Mouse (Mus musculus): ENCODE results near the gene Krtap5-2.
"Not testable (repeated sequence)": the region's sequence is repeated elsewhere in the genome, so short reads cannot be mapped to it uniquely, and the experiment has no call there.

Krtap5-2 gene

GRCm38 (mm10) chr7:142175905-142176304, at the start of gene Krtap5-2:
Gene Krtap5-2 (minus strand): TSS chr7:142176005.
- DNase-seq (ENCODE audit: low spot score in 2 of 2), result not testable (repeated sequence)

- DNase-seq (ENCODE audit: low spot score in 2 of 2), result no peak
Observed at GRCm38 (mm10) chr7:142224518-142224917, 48.7 kb upstream of the Krtap5-2 start.

DNA sequence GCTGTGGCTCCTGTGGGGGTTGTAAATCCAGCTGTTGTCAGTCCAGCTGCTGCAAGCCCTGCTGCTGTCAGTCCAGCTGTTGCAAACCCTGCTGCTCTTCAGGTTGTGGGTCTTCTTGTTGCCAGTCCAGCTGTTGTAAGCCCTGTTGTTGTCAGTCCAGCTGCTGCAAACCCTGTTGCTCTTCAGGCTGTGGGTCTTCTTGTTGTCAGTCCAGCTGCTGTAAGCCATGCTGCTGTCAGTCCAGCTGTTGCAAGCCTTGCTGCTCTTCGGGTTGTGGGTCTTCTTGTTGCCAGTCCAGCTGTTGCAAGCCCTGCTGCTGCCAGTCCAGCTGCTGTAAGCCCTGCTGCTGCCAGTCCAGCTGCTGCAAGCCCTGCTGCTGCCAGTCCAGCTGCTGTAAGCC, 36.3 kb upstream of the Krtap5-2 start:
- DNase-seq (ENCODE audit: low spot score in 2 of 2), result peak in 1 of 2 experiments; percentile 51

DNA sequence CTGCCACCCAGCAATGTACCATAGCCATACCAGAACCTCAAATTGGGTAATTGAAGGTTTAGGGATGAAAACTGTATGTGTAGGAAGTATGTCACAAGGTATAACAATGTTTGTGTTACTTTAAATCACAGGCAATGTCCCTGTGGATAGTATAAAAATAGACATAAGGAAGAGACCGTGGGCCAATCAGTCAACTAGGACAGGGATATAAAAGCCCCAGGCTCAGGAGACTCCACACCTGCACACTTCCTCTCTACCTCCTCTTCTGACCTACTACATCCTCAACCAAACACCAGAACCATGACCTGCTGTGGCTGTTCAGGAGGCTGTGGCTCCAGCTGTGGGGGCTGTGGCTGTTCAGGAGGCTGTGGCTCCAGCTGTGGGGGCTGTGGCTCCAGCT, 35.8 kb upstream of the Krtap5-2 start, which contains the start of gene Gm7579:
Gene Gm7579 (plus strand): TSS at position 301 of the 400 bp plus-strand sequence.
- DNase-seq (ENCODE audit: low spot score in 2 of 2), result peak in 1 of 2 experiments; percentile 19

GRCm38 (mm10) chr7:142206891-142207290, 31.1 kb upstream of the Krtap5-2 start:
- DNase-seq (ENCODE audit: low spot score in 2 of 2), result peak in 1 of 2 experiments; percentile 13

GRCm38 (mm10) chr7:142205488-142205887, 29.7 kb upstream of the Krtap5-2 start:
- peak in 1 of 2 experiments; percentile 12 for DNase-seq (ENCODE audit: low spot score in 2 of 2)

GRCm38 (mm10) chr7:142201064-142201463, 25.3 kb upstream of the Krtap5-2 start, which contains the start of gene Krtap5-3:
Gene Krtap5-3 (plus strand): TSS chr7:142201364.
- peak in 1 of 2 experiments; percentile 46 for DNase-seq (ENCODE audit: low spot score in 2 of 2)

- no peak for DNase-seq (ENCODE audit: low spot score in 2 of 2)
Observed at GRCm38 (mm10) chr7:142198748-142199147, 22.9 kb upstream of the Krtap5-2 start.

DNA sequence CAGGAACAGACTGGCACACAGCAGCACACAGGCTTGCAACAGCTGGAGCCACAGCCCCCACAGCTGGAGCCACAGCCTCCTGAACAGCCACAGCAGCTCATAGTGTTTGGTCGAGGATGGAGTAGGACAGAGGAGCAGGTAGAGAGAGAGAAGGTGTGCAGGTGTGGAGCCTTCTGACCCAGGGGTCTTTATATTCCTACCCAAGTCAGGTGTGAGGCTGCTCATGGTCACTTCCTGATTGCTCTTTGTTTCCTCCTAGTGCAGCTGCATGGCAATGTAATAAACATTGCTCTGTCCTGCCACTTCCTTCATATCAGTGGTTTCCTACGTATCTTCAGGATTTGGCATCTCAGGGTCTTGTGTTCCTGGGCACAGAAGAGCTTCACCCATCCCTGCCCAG, 14.5 kb upstream of the Krtap5-2 start, which contains the start of gene Gm10153:
Gene Gm10153 (minus strand): TSS at position 101 of the 400 bp plus-strand sequence.
- DNase-seq (ENCODE audit: low spot score in 2 of 2), result no peak

DNA sequence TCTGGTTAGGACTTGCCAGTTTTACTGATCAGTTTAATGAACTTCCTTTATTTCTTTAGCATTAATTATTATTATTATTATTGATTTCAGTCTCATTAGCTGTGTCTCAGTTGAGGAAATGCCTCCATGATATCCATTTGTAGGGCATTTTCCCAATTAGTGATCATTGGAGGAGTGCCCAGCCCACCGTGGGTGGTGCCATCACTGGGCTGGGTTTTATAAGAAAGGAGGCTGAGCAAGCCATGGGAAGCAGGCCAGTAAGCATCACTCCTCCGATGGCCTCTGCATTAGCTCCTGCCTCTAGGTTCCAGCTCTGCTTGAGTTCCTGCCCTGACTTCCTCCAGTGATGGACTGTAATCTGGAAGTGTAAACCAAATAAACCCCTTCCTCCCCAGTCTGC, 12.4 kb upstream of the Krtap5-2 start:
- no peak for DNase-seq (ENCODE audit: low spot score in 2 of 2)

- no peak for DNase-seq (ENCODE audit: low spot score in 2 of 2)
Observed at GRCm38 (mm10) chr7:142181021-142181420, 5.2 kb upstream of the Krtap5-2 start.

GRCm38 (mm10) chr7:142178685-142179084, 2.9 kb upstream of the Krtap5-2 start:
- no peak for DNase-seq (ENCODE audit: low spot score in 2 of 2)

- DNase-seq (ENCODE audit: low spot score in 2 of 2), result no peak
Observed at GRCm38 (mm10) chr7:142169836-142170235, 6.0 kb downstream of the Krtap5-2 start.

DNA sequence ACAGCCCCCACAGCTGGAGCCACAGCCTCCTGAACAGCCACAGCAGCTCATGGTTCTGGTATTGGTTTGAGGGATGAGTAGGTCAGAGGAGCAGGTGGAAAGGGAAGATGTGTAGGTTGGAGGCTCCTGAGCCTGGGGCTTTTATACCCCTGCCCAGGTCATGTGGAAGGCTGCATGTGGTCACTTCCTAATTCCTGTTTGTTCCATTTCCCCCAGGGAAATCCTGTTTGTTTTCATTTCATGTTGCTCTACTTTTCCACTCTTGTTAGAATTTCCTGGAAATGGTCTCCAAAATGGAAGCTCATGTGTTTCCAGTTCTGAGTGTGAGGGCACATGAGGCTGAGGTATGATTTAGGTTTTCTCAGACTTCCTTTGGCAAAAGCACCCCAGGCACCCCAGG, 10.2 kb downstream of the Krtap5-2 start, which contains the start of gene Gm4553:
Gene Gm4553 (minus strand): TSS at position 101 of the 400 bp plus-strand sequence.
- peak in 1 of 2 experiments; percentile 25 for DNase-seq (ENCODE audit: low spot score in 2 of 2)

DNA sequence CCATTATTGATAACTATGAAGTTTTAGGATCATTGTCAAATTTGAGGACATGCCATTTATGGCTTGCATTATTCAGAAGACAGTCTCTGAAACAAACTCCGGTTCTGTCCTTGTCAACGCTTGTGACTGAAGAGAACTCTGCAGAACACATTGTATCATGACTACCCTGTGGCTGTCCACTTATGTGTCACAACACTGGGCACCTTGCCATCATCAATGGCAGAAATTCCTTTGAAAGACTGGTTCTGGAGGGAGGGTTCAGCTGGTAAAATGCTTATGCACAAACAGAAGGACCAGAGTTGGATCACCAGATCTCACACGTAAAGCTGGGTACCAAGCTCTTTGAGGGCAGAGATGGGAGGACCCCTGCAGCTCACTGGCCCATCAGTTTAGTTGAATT, 16.4 kb downstream of the Krtap5-2 start:
- no peak for DNase-seq (ENCODE audit: low spot score in 2 of 2)

- DNase-seq (ENCODE audit: low spot score in 2 of 2), result not testable (repeated sequence)
Observed at GRCm38 (mm10) chr7:142157013-142157412, 18.8 kb downstream of the Krtap5-2 start, which contains the start of gene Gm29735. Gene Gm29735 (minus strand): TSS chr7:142157113.

DNA sequence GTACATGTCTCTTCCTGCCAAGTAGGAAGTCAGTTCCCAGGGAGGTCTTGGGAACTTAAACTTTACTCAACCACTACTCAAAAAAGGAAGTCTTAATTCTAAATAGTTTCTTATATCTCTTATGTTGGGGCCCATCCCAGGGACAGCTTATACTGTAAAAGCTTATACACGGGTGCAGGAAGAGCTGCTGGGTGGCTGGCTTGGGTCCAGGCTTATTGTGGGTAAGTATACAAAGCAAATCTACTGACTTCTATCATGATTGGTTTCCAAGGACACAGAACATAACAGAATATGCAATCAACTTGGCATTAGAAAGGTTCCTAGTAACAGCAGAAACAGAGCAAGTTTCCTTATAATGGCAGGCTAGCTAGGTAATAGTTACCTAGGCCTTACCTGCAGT, 20.5 kb downstream of the Krtap5-2 start:
- DNase-seq (ENCODE audit: low spot score in 2 of 2), result no peak

GRCm38 (mm10) chr7:142152191-142152590, 23.6 kb downstream of the Krtap5-2 start:
- DNase-seq (ENCODE audit: low spot score in 2 of 2), result no peak

DNA sequence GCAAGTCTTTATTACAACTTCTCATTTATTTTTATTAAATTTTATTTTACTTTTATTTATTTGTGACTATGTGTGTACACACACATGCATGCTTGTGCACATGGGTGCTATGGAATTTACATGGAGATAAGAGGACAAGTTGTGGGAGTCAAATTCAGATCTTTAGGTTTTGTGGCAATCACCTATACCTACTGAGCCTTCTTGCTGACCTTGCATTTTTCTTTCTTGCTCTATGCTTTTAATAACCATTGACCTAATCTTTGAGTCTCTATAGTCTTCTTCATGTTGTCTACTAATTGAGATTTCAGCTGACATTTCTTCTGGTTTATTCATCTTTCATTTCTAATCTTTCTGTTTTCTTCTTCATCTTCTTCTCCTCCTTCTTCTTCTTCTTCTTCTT, 27.2 kb downstream of the Krtap5-2 start:
- DNase-seq (ENCODE audit: low spot score in 2 of 2), result no peak

- DNase-seq (ENCODE audit: low spot score in 2 of 2), result no peak
Observed at GRCm38 (mm10) chr7:142146033-142146432, 29.8 kb downstream of the Krtap5-2 start.

- DNase-seq (ENCODE audit: low spot score in 2 of 2), result no peak
Observed at GRCm38 (mm10) chr7:142145413-142145940, 30.3 kb downstream of the Krtap5-2 start.

- DNase-seq (ENCODE audit: low spot score in 2 of 2), result no peak
Observed at GRCm38 (mm10) chr7:142144507-142144906, 31.3 kb downstream of the Krtap5-2 start, which contains the start of gene Gm45337. Gene Gm45337 (minus strand): TSS chr7:142144607.

DNA sequence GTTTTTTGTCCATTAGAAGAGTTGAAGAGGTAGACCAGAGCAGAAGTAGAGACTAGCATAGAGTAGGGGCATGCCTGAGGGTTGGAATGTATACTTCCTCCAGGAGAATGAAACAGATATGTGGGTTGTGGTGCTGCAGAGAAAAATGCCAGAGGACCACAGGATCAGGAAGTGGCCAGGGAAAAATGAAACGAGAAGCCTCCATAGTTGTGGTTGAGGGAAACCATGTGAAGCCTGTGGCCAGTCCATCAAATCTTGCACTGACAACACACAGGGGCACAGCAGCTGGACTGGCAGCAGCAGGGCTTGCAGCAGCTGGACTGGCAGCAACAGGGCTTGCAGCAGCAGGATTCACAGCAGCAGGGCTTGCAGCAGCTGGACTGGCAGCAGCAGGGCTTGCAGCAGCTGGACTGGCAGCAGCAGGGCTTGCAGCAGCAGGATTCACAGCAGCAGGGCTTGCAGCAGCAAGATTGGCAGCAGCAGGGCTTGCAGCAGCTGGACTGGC, 32.2 kb downstream of the Krtap5-2 start:
- DNase-seq (ENCODE audit: low spot score in 2 of 2), result not testable (repeated sequence)

Measured in urinary bladder, postnatal 4 days (tissue).